Mouse (Mus musculus): Measurements from ENCODE around the gene Gm36210. TPM values are rescaled to one million over a fixed set of nuclear protein-coding genes. Genes with fewer than 3 reads are reported as not detected.

The Gm36210 gene
- polyA plus RNA-seq, 1 experiment = not detected

DNA sequence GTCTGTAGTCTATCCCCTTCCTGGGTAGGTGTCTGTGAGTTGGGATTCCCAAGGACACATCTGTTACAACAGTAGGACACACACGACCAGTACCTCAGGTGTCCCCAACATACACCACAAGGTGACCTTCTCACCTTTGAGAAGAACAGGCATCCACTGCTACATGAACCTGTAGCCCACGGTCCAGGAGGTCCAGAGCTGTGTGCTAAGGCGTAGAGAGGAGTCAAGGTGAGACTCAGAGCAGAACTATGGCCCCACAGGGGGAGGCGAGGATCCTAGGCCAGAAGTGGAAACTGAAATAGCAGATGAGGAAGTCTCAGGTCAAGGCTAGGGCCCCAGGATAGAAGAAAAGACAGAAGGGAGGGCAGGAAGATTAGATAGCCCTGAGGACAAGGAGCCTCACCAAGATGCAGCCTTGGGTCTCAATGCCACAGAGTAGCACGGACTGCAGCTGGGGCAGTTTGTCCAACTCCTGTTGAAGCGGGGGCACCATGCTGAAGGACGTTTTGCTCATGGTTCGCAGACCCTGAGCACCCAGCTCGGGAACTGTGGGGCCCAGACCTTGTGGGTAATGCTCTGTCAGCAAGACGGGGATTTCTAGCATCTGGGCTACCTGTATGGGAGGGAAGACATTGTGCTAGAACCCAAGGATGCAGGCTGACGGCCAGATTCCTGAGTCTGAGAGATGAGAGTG lies 55.5 kb downstream of the Gm36210 start:
- no peaks in the 10 kb centered on the region for H3K79me2 ChIP-seq (ENCODE audit: control insufficient read depth, insufficient read depth)
- H3K4me3 ChIP-seq = no peak overlapping the region
- H3K27me3 ChIP-seq (ENCODE audit: control insufficient read depth, insufficient read depth, insufficient read length) = peaks cover 12% of the 10 kb centered on the region
- no peak overlapping the region for H3K4me2 ChIP-seq (ENCODE audit: low read depth)
- no peaks in the 10 kb centered on the region for H3K36me3 ChIP-seq (ENCODE audit: control insufficient read depth, insufficient read depth)
- no peak overlapping the region for H3ac ChIP-seq (ENCODE audit: control insufficient read depth, insufficient read length)
- no peak for TF ChIP-seq E2F4 (IDR thresholded peaks at IDR 0.05; ENCODE audit: insufficient read depth)
- TF ChIP-seq MYOD1 (IDR thresholded peaks at IDR 0.05; ENCODE audit: control insufficient read depth in 1 of 3, insufficient read length in 2 of 3, low read depth in 2 of 3) = no peak
- no peak for TF ChIP-seq MAX (IDR thresholded peaks at IDR 0.05; ENCODE audit: low read depth)
- TF ChIP-seq POLR2A (IDR thresholded peaks at IDR 0.05; ENCODE audit: insufficient read length, low read depth) = no peak
- TF ChIP-seq POLR2AphosphoS2 (IDR thresholded peaks at IDR 0.05; ENCODE audit: insufficient read length, low read depth) = no peak
- no peak for TF ChIP-seq SRF (IDR thresholded peaks at IDR 0.05; ENCODE audit: control insufficient read depth, insufficient read length, low read depth)
- TF ChIP-seq REST (IDR thresholded peaks at IDR 0.05; ENCODE audit: insufficient read depth, insufficient read length) = no peak
- TF ChIP-seq TCF12 (IDR thresholded peaks at IDR 0.05; ENCODE audit: insufficient read depth, poor library complexity, severe bottlenecking) = no peak
- no peak for TF ChIP-seq MYOG (IDR thresholded peaks at IDR 0.05; ENCODE audit: control insufficient read depth in 1 of 3, insufficient read depth in 1 of 3, insufficient read length in 2 of 3, low read depth in 2 of 3)
- TF ChIP-seq TCF3 (IDR thresholded peaks at IDR 0.05; ENCODE audit: insufficient read length, low read depth) = no peak
- no peak for TF ChIP-seq USF1 (IDR thresholded peaks at IDR 0.05; ENCODE audit: low read depth)
- TF ChIP-seq CEBPB (IDR thresholded peaks at IDR 0.05; ENCODE audit: insufficient read depth, poor library complexity, severe bottlenecking) = no peak

GRCm38 (mm10) chr7:4849372-4849771 lies 56.9 kb downstream of the Gm36210 start:
- no peak overlapping the region for H3ac ChIP-seq (ENCODE audit: control insufficient read depth, insufficient read length)
- H3K4me3 ChIP-seq = no peak overlapping the region
- TF ChIP-seq SRF (IDR thresholded peaks at IDR 0.05; ENCODE audit: control insufficient read depth, insufficient read length, low read depth) (no peak), MYOD1 (IDR thresholded peaks at IDR 0.05; ENCODE audit: control insufficient read depth in 1 of 3, insufficient read length in 2 of 3, low read depth in 2 of 3) (no peak), USF1 (IDR thresholded peaks at IDR 0.05; ENCODE audit: low read depth) (no peak), REST (IDR thresholded peaks at IDR 0.05; ENCODE audit: insufficient read depth, insufficient read length) (no peak), POLR2AphosphoS2 (IDR thresholded peaks at IDR 0.05; ENCODE audit: insufficient read length, low read depth) (no peak), MAX (IDR thresholded peaks at IDR 0.05; ENCODE audit: low read depth) (no peak), E2F4 (IDR thresholded peaks at IDR 0.05; ENCODE audit: insufficient read depth) (no peak), TCF12 (IDR thresholded peaks at IDR 0.05; ENCODE audit: insufficient read depth, poor library complexity, severe bottlenecking) (no peak), POLR2A (IDR thresholded peaks at IDR 0.05; ENCODE audit: insufficient read length, low read depth) (no peak), CEBPB (IDR thresholded peaks at IDR 0.05; ENCODE audit: insufficient read depth, poor library complexity, severe bottlenecking) (no peak), MYOG (IDR thresholded peaks at IDR 0.05; ENCODE audit: control insufficient read depth in 1 of 3, insufficient read depth in 1 of 3, insufficient read length in 2 of 3, low read depth in 2 of 3) (no peak), TCF3 (IDR thresholded peaks at IDR 0.05; ENCODE audit: insufficient read length, low read depth) (no peak)
- H3K36me3 ChIP-seq (ENCODE audit: control insufficient read depth, insufficient read depth) = no peaks in the 10 kb centered on the region
- no peak overlapping the region for H3K4me2 ChIP-seq (ENCODE audit: low read depth)
- H3K79me2 ChIP-seq (ENCODE audit: control insufficient read depth, insufficient read depth) = no peaks in the 10 kb centered on the region
- peaks cover 16% of the 10 kb centered on the region for H3K27me3 ChIP-seq (ENCODE audit: control insufficient read depth, insufficient read depth, insufficient read length)

Other genes with a start within 250 kb of the Gm36210 start
- gene Ppp6r1, start 247.5 kb downstream of the Gm36210 start, polyA plus RNA-seq (2012; fragmentation: generic; extraction: Trizol) = 46.1 TPM
- gene Hspbp1, start 221.4 kb downstream of the Gm36210 start, polyA plus RNA-seq (2012; fragmentation: generic; extraction: Trizol) = 67.5 TPM
- gene Brsk1, start 215.9 kb downstream of the Gm36210 start, polyA plus RNA-seq (2012; fragmentation: generic; extraction: Trizol) = 7.0 TPM
- gene Tmem150b, start 181.3 kb downstream of the Gm36210 start, polyA plus RNA-seq (2012; fragmentation: generic; extraction: Trizol) = 0.04 TPM
- gene Kmt5c, start 166.4 kb downstream of the Gm36210 start, polyA plus RNA-seq (2012; fragmentation: generic; extraction: Trizol) = 19.2 TPM
- gene Cox6b2, start 153.4 kb downstream of the Gm36210 start, polyA plus RNA-seq (2012; fragmentation: generic; extraction: Trizol) = 0.19 TPM
- gene Fam71e2, start 135.2 kb downstream of the Gm36210 start, polyA plus RNA-seq (2012; fragmentation: generic; extraction: Trizol) = not detected
- gene Il11, start 123.7 kb downstream of the Gm36210 start, polyA plus RNA-seq (2012; fragmentation: generic; extraction: Trizol) = 0.56 TPM
- not detected for gene Tmem190, start 123.6 kb downstream of the Gm36210 start, polyA plus RNA-seq (2012; fragmentation: generic; extraction: Trizol)
- gene Tmem238, start 116.9 kb downstream of the Gm36210 start, polyA plus RNA-seq (2012; fragmentation: generic; extraction: Trizol) = 7.1 TPM
- 3,329 TPM for gene Rpl28, start 113.6 kb downstream of the Gm36210 start, polyA plus RNA-seq (2012; fragmentation: generic; extraction: Trizol)
- 261 TPM for gene Ube2s, start 93.9 kb downstream of the Gm36210 start, polyA plus RNA-seq (2012; fragmentation: generic; extraction: Trizol)
- gene Shisa7, start 61.8 kb downstream of the Gm36210 start, polyA plus RNA-seq (2012; fragmentation: generic; extraction: Trizol) = not detected
- gene Isoc2b, start 36.3 kb downstream of the Gm36210 start, polyA plus RNA-seq (2012; fragmentation: generic; extraction: Trizol) = 0.65 TPM
- gene Isoc2a, start 29.4 kb downstream of the Gm36210 start, polyA plus RNA-seq (2012; fragmentation: generic; extraction: Trizol) = 3.3 TPM
- gene Zfp628, start 8.7 kb upstream of the Gm36210 start, polyA plus RNA-seq (2012; fragmentation: generic; extraction: Trizol) = 8.0 TPM
- 3.1 TPM for gene Nat14, start 15.5 kb upstream of the Gm36210 start, polyA plus RNA-seq (2012; fragmentation: generic; extraction: Trizol)
- 13.6 TPM for gene Ssc5d, start 19.3 kb upstream of the Gm36210 start, polyA plus RNA-seq (2012; fragmentation: generic; extraction: Trizol)
- gene Sbk2, start 57.9 kb upstream of the Gm36210 start, polyA plus RNA-seq (2012; fragmentation: generic; extraction: Trizol) = 7.1 TPM
- 0.34 TPM for gene Sbk3, start 64.7 kb upstream of the Gm36210 start, polyA plus RNA-seq (2012; fragmentation: generic; extraction: Trizol)
- 16.3 TPM for gene Zfp579, start 89.6 kb upstream of the Gm36210 start, polyA plus RNA-seq (2012; fragmentation: generic; extraction: Trizol)
- 15.7 TPM for gene Zfp524, start 107.9 kb upstream of the Gm36210 start, polyA plus RNA-seq (2012; fragmentation: generic; extraction: Trizol)
- gene Fiz1, start 108.2 kb upstream of the Gm36210 start, polyA plus RNA-seq (2012; fragmentation: generic; extraction: Trizol) = 22.8 TPM
- not detected for gene Gm44973, start 109.0 kb upstream of the Gm36210 start, polyA plus RNA-seq (2012; fragmentation: generic; extraction: Trizol)
- 18.1 TPM for gene Zfp865, start 113.9 kb upstream of the Gm36210 start, polyA plus RNA-seq (2012; fragmentation: generic; extraction: Trizol)
- 0.19 TPM for gene Ccdc106, start 114.0 kb upstream of the Gm36210 start, polyA plus RNA-seq (2012; fragmentation: generic; extraction: Trizol)
- not detected for gene 4632433K11Rik, start 127.6 kb upstream of the Gm36210 start, polyA plus RNA-seq (2012; fragmentation: generic; extraction: Trizol)
- gene Zfp784, start 131.9 kb upstream of the Gm36210 start, polyA plus RNA-seq (2012; fragmentation: generic; extraction: Trizol) = 1.5 TPM
- 13.1 TPM for gene Zfp580, start 145.0 kb upstream of the Gm36210 start, polyA plus RNA-seq (2012; fragmentation: generic; extraction: Trizol)
- gene U2af2, start 155.6 kb upstream of the Gm36210 start, polyA plus RNA-seq (2012; fragmentation: generic; extraction: Trizol) = 159 TPM
- 118 TPM for gene Epn1, start 173.7 kb upstream of the Gm36210 start, polyA plus RNA-seq (2012; fragmentation: generic; extraction: Trizol)
- not detected for gene Rfpl4, start 210.4 kb upstream of the Gm36210 start, polyA plus RNA-seq (2012; fragmentation: generic; extraction: Trizol)
- gene Rasl2-9, start 219.4 kb upstream of the Gm36210 start, polyA plus RNA-seq (2012; fragmentation: generic; extraction: Trizol) = 0.10 TPM
- gene Vmn1r55, start 243.2 kb upstream of the Gm36210 start, polyA plus RNA-seq (2012; fragmentation: generic; extraction: Trizol) = not detected

Data from myocyte (in vitro differentiated cells).